Mouse (Mus musculus) liver, embryonic 14.5 days (tissue): ENCODE measurements around the gene Rtn4.
"Not testable (repeated sequence)": the region's sequence is repeated elsewhere in the genome, so short reads cannot be mapped to it uniquely, and the experiment has no call there.

ENCODE experiments used
- CTCF ChIP-seq: IDR thresholded peaks from 2 replicates; pipeline ENCODE4 v1.5.1; 2016; ENCODE audit warnings: antibody characterized with exemption, low read depth, control low read depth
- EP300 ChIP-seq: IDR thresholded peaks from 2 replicates; pipeline ENCODE4 v1.6.1; 2016; ENCODE audit warnings: antibody characterized with exemption, low read depth

GRCm38 (mm10) chr11:29756007-29756406 is 63.3 kb downstream of the Rtn4 start:
- TF ChIP-seq CTCF, EP300: not testable (repeated sequence)
